Mouse (Mus musculus) heart, embryonic 13.5 days (tissue): ENCODE results near the gene Cfap74. TPM values are rescaled to one million over a fixed set of nuclear protein-coding genes. Genes with fewer than 3 reads are reported as not detected.
"Not testable (repeated sequence)": the region's sequence is repeated elsewhere in the genome, so short reads cannot be mapped to it uniquely, and the experiment has no call there.

Experiments
- ATAC-seq: fragments of 200-750 bp; cut with Nextera tagmentation; 2 replicates; pipeline ENCODE4 v1.8.0; 2017; ENCODE audit warnings: moderate TSS enrichment; ENCODE audit not compliant: insufficient number of reproducible peaks, low FRiP score, low TSS enrichment; ENCODE audit errors: extremely low read depth
- H3K27ac ChIP-seq: fragments of 300-500 bp; sonication (generic); replicated peaks from 2 replicates; pipeline ENCODE4 v1.5.1; 2015; ENCODE audit warnings: moderate library complexity, mild to moderate bottlenecking, inconsistent platforms
- H3K27me3 ChIP-seq: fragments of 300-500 bp; sonication (generic); replicated peaks from 2 replicates; pipeline ENCODE4 v1.6.1; 2015; ENCODE audit warnings: mild to moderate bottlenecking, inconsistent platforms
- H3K36me3 ChIP-seq: fragments of 300-500 bp; sonication (generic); 2 replicates; pipeline ENCODE4 v1.6.1; 2015; ENCODE audit warnings: mild to moderate bottlenecking, inconsistent platforms
- H3K4me1 ChIP-seq: fragments of 300-500 bp; sonication (generic); 2 replicates; pipeline ENCODE4 v1.6.1; 2015; ENCODE audit warnings: inconsistent platforms
- H3K4me2 ChIP-seq: fragments of 300-500 bp; sonication (generic); 2 replicates; pipeline ENCODE4 v1.6.1; 2015; ENCODE audit warnings: inconsistent platforms, mild to moderate bottlenecking, moderate library complexity
- H3K4me3 ChIP-seq: fragments of 300-500 bp; sonication (generic); 2 replicates; pipeline ENCODE4 v1.5.1; 2015; ENCODE audit warnings: moderate library complexity, mild to moderate bottlenecking, inconsistent platforms
- H3K9ac ChIP-seq: fragments of 300-500 bp; sonication (generic); 2 replicates; pipeline ENCODE4 v1.6.1; 2015; ENCODE audit warnings: inconsistent platforms, mild to moderate bottlenecking, moderate library complexity
- H3K9me3 ChIP-seq: fragments of 300-500 bp; sonication (generic); 2 replicates; pipeline ENCODE4 v1.6.1; 2016; ENCODE audit warnings: inconsistent platforms
- WGBS: fragments of 180-500 bp; shearing (Covaris S2); methylation state at CpG from one replicate; pipeline ENCODE4 v1.1.7; 2015; ENCODE audit warnings: mixed read lengths; 5-methylcytosine and 5-hydroxymethylcytosine counted together
- polyA plus RNA-seq: library from polyadenylated mRNA; unstranded; fragments of >200 nt; fragmentation: Nextera tagmentation; extraction: Ambion mirVana; gene quantifications from 2 replicates; pipeline ENCODE4 v1.2.1, GENCODE M21; 2015

The Cfap74 gene
- polyA plus RNA-seq, 1 experiment from 2014 or later, result 1.3 TPM

- no peak overlapping the region for H3K9ac ChIP-seq
- peaks cover 55% of the 10 kb centered on the region for H3K27me3 ChIP-seq
- no peak for ATAC-seq
- 70% methylated on average over 18 of the region's 18 CpGs for WGBS
- H3K4me2 ChIP-seq, result peak overlapping the region; percentile 66
- peak overlapping the region; percentile 44; the same call in 1 of the 2 replicates for H3K4me3 ChIP-seq
- no peak overlapping the region for H3K27ac ChIP-seq
- peaks cover 15% of the 10 kb centered on the region for H3K4me1 ChIP-seq
- no peaks in the 10 kb centered on the region for H3K9me3 ChIP-seq
- no peaks in the 10 kb centered on the region for H3K36me3 ChIP-seq
Observed at GRCm38 (mm10) chr4:155469590-155470262, 60.7 kb downstream of the Cfap74 start.

DNA sequence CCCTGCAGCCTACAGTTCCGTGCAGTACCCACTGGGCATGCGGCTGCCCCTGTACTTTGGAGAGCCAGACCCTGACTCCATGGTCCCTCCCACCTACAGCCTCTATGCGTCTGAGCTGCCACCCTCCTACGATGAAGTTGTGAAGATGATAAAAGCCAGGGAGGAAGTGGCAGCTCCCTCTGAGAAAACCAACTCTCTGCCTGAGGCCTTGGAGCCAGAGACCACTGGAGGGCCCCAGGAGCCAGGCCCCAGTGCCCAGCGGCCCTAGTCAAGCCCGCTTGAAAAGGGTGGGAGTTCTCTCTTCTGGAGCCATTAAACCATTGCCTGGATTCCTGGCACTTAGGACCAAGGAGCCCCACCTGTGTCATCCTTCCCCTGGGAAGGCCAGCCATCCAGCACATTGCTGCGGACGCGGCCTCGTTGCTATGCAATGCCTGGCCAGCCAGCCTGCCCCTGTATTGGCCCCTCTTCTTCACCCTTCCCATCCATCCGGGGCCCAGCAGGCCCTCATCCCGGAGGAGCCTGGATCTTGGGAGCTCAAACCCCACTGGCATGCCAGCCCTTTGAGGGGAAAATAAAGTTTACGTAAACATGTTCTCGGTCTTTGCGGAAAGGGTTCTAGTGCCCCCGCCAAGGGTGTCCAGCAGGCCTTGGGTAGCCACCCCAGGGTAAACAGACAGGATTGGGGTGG is 61.4 kb downstream of the Cfap74 start:
- WGBS, result 75% methylated on average over 16 of the region's 16 CpGs
- H3K4me1 ChIP-seq, result peaks cover 15% of the 10 kb centered on the region

GRCm38 (mm10) chr4:155470997-155471396 is 62.0 kb downstream of the Cfap74 start:
- Histone ChIP-seq H3K9ac (no peak overlapping the region), H3K9me3 (no peaks in the 10 kb centered on the region), H3K4me2 (no peak overlapping the region), H3K4me1 (peaks cover 15% of the 10 kb centered on the region), H3K4me3 (no peak overlapping the region), H3K27me3 (peaks cover 45% of the 10 kb centered on the region), H3K36me3 (no peaks in the 10 kb centered on the region), H3K27ac (no peak overlapping the region)
- no peak for ATAC-seq
- WGBS, result 76% methylated on average over 7 of the region's 7 CpGs

More for the DNA sequence above, 61.4 kb downstream of the Cfap74 start:
- Histone ChIP-seq H3K36me3 (no peaks in the 10 kb centered on the region), H3K4me3 (no peak overlapping the region), H3K9ac (no peak overlapping the region), H3K27ac (no peak overlapping the region), H3K4me2 (no peak overlapping the region), H3K9me3 (no peaks in the 10 kb centered on the region), H3K27me3 (peaks cover 50% of the 10 kb centered on the region)
- no peak for ATAC-seq

DNA sequence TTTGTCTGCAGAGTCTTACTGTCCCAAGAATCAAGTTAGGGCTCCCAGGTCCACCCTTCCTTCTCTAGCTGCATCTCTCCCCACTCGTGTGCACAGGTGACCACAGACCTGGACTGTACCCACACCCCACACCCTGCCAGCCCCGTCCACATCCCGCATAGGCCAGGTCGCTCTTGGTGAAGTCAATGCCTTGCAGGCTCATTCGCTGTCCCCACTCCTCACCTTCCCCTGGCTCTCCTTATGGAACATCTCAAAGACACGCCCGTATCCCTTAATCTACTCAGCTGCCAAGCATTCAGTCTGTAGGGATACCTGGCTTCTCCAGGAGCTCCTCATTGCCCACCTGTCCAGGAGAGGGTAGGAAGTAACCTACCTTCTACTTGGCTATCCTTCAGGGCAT is 62.4 kb downstream of the Cfap74 start:
- ATAC-seq, result no peak

DNA sequence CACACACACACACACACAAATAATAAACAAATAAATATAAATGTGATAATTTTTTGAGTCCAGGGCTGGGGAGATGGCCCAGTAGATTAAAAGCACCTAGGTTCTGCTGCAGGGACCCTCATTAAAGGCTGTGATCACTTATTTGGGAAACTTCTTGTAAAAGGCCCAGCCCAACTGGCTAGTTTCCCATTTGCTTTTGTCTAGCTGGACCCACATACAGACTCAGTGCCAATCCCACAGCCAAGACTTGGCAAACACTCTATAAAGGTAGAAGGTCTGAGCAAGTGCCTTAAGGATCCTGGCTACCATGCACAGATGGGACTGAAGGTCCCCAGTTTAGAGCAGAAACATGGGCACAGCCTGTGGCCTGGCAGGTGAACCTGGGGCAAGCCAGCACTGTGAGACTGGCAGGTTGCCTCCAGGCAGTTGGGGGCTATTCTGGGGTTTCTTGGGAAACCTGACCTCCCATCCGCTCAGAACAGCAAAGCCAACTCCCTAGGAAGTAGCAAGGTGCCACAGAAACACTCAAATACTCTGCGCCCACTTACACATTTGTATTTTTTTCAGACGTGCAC is 63.8 kb downstream of the Cfap74 start:
- Histone ChIP-seq H3K4me3 (no peak overlapping the region), H3K36me3 (no peaks in the 10 kb centered on the region)

More for the DNA sequence above, 62.4 kb downstream of the Cfap74 start:
- H3K9ac ChIP-seq, result no peak overlapping the region
- H3K36me3 ChIP-seq, result no peaks in the 10 kb centered on the region
- H3K4me2 ChIP-seq, result no peak overlapping the region
- H3K27ac ChIP-seq, result no peak overlapping the region
- 82% methylated on average over 7 of the region's 7 CpGs for WGBS
- peaks cover 45% of the 10 kb centered on the region for H3K27me3 ChIP-seq
- H3K4me1 ChIP-seq, result peaks cover 15% of the 10 kb centered on the region
- H3K9me3 ChIP-seq, result no peaks in the 10 kb centered on the region
- H3K4me3 ChIP-seq, result no peak overlapping the region

GRCm38 (mm10) chr4:155473319-155473718 is 64.3 kb downstream of the Cfap74 start:
- ATAC-seq, result no peak
- H3K36me3 ChIP-seq, result no peaks in the 10 kb centered on the region

More for the DNA sequence above, 63.8 kb downstream of the Cfap74 start:
- peaks cover 40% of the 10 kb centered on the region for H3K27me3 ChIP-seq
- no peak overlapping the region for H3K27ac ChIP-seq
- 52% methylated on average over 3 of the region's 3 CpGs for WGBS
- peaks cover 15% of the 10 kb centered on the region for H3K4me1 ChIP-seq
- ATAC-seq, result no peak
- H3K9ac ChIP-seq, result peak overlapping the region; percentile 34; the same call in 1 of the 2 replicates
- no peak overlapping the region for H3K4me2 ChIP-seq
- H3K9me3 ChIP-seq, result no peaks in the 10 kb centered on the region

DNA sequence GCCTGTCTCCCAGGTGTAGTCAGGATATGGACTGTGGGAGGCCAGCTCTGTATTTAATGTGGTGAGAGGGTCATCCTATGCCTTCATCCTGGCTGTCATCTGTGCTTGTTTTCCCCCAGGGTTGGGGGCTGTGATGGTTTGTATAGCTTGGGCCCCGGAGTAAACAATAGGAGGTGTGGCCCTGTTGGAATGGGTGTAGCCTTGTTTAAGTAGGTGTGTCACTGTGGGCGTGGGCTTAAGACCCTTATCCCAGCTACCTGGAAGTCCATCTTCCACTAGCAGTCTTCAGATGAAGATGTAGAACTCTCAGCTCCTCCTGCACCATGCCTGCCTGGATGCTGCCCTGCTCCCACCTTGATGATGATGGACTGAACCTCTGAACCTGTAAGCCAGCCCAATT is 64.8 kb downstream of the Cfap74 start:
- H3K9ac ChIP-seq, H3K9me3 ChIP-seq, H3K4me2 ChIP-seq, H3K27ac ChIP-seq, H3K4me3 ChIP-seq, ATAC-seq, H3K36me3 ChIP-seq: not testable (repeated sequence)
- WGBS, result 57% methylated on average over 2 of the region's 2 CpGs
- Histone ChIP-seq H3K4me1 (peaks cover 15% of the 10 kb centered on the region), H3K27me3 (peaks cover 30% of the 10 kb centered on the region)

More at GRCm38 (mm10) chr4:155473319-155473718, 64.3 kb downstream of the Cfap74 start:
- no peaks in the 10 kb centered on the region for H3K9me3 ChIP-seq
- H3K27ac ChIP-seq, result no peak overlapping the region
- WGBS, result 34% methylated on average over 5 of the region's 5 CpGs
- H3K4me1 ChIP-seq, result peaks cover 15% of the 10 kb centered on the region
- H3K9ac ChIP-seq, result peak overlapping the region; percentile 34; the same call in 1 of the 2 replicates
- H3K4me3 ChIP-seq, result no peak overlapping the region
- H3K27me3 ChIP-seq, result peaks cover 35% of the 10 kb centered on the region
- H3K4me2 ChIP-seq, result no peak overlapping the region

DNA sequence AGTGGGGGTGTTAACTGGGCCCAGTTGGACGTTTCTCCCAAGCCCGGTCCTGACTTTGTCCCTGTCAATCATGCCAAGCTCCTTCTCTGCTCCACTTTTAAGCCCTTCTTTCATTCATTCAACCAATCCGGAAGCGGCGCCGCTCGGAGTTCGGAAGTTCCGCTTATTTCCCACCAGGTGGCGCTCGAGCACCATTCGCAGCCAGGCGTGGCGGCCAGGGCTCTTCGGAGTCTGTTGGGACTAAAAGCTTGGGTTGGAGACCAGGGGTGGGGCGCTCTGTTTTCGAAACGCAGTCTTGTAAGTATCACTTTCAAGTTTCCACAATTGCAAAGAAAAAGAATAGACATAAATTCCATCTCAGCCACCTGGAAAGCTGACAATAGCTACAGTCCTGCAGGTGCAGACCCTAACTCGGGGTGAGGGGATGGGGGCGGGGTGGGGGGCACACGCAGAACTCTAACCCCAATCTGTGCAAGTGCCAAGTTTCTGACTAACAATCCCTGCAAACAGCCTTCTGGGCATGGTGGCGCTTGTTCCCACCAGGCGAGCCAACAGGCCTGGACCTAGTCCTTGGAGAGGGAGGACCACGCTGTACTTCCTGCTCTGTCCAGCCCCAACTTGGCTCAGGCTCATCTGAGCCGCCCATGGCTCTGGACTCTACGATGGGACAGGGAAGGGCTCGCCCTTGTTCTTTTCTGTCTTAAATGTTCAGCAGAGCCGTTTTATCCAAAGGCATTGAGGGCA is 72.6 kb downstream of the Cfap74 start:
- Histone ChIP-seq H3K4me3 (peak overlapping the region; percentile 22), H3K9ac (peak overlapping the region; percentile 47), H3K27ac (no peak overlapping the region), H3K9me3 (no peaks in the 10 kb centered on the region), H3K27me3 (peaks cover 9% of the 10 kb centered on the region; the same call in 1 of the 2 replicates), H3K4me1 (peaks cover 18% of the 10 kb centered on the region), H3K36me3 (no peaks in the 10 kb centered on the region), H3K4me2 (peak overlapping the region; percentile 61)
- WGBS, result 21% methylated on average over 28 of the region's 28 CpGs
- 0 out of 2 replicates have a peak, but pooled peaks have one; percentile 28 for ATAC-seq

DNA sequence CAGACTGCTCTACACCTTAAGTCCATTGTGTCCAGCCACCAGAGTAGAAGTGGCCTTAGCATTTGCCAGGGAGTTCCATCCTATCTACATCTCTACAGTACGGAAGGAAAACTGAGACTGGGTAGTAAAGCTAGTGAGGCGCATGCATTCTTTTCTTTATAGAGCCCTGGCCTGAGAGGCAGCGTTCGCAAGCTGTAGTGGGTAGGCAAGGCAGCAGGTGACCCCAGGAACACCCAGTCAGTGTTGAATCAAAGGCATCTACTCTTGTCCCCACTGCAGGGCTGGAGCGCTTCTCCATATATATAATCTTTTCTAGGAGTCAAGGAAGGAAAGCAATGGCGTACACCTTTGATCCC is 73.1 kb downstream of the Cfap74 start:
- Histone ChIP-seq H3K4me2 (peak overlapping the region; percentile 61), H3K4me1 (peaks cover 23% of the 10 kb centered on the region), H3K4me3 (no peak overlapping the region), H3K9me3 (no peaks in the 10 kb centered on the region), H3K9ac (peak overlapping the region; percentile 47; the same call in 1 of the 2 replicates), H3K27me3 (peaks cover 9% of the 10 kb centered on the region; the same call in 1 of the 2 replicates), H3K27ac (no peak overlapping the region), H3K36me3 (no peaks in the 10 kb centered on the region)
- 0 out of 2 replicates have a peak, but pooled peaks have one; percentile 18 for ATAC-seq
- 84% methylated on average over 6 of the region's 6 CpGs for WGBS

- Histone ChIP-seq H3K4me1 (peaks cover 31% of the 10 kb centered on the region), H3K9me3 (no peaks in the 10 kb centered on the region), H3K4me2 (no peak overlapping the region), H3K27me3 (peaks cover 9% of the 10 kb centered on the region; the same call in 1 of the 2 replicates), H3K36me3 (no peaks in the 10 kb centered on the region), H3K4me3 (no peak overlapping the region), H3K27ac (no peak overlapping the region), H3K9ac (peak overlapping the region; percentile 52; the same call in 1 of the 2 replicates)
- ATAC-seq, result no peak
- WGBS, result 71% methylated on average over 8 of the region's 8 CpGs
Observed at GRCm38 (mm10) chr4:155482733-155483540, 73.9 kb downstream of the Cfap74 start.
